Mouse (Mus musculus) C2C12 (cell line): Measurements from ENCODE around the gene Phlda3.

Source experiments
- CEBPB ChIP-seq: IDR thresholded peaks from one replicate; pipeline ENCODE4 v1.6.1; 2011; ENCODE audit warnings: low read depth, mild to moderate bottlenecking, control low read depth, moderate library complexity
- CTCF ChIP-seq: IDR thresholded peaks from one replicate; pipeline ENCODE4 v1.5.1; 2011; ENCODE audit not compliant: control insufficient read depth, insufficient read depth, insufficient read length
- MAX ChIP-seq: IDR thresholded peaks from one replicate; pipeline ENCODE4 v1.6.1; 2011; ENCODE audit warnings: mild to moderate bottlenecking, control low read depth
- MYOD1 ChIP-seq: IDR thresholded peaks from one replicate; pipeline ENCODE4 v1.6.1; 2011; ENCODE audit warnings: low read depth; ENCODE audit not compliant: control insufficient read depth, insufficient read length
- MYOG ChIP-seq: IDR thresholded peaks from one replicate; pipeline ENCODE4 v1.6.1; 2011; ENCODE audit not compliant: control insufficient read depth, insufficient read length; ENCODE audit errors: extremely low read depth
- USF1 ChIP-seq: IDR thresholded peaks from one replicate; pipeline ENCODE4 v1.6.1; 2011; ENCODE audit warnings: low read depth, mild to moderate bottlenecking, control low read depth, moderate library complexity

DNA sequence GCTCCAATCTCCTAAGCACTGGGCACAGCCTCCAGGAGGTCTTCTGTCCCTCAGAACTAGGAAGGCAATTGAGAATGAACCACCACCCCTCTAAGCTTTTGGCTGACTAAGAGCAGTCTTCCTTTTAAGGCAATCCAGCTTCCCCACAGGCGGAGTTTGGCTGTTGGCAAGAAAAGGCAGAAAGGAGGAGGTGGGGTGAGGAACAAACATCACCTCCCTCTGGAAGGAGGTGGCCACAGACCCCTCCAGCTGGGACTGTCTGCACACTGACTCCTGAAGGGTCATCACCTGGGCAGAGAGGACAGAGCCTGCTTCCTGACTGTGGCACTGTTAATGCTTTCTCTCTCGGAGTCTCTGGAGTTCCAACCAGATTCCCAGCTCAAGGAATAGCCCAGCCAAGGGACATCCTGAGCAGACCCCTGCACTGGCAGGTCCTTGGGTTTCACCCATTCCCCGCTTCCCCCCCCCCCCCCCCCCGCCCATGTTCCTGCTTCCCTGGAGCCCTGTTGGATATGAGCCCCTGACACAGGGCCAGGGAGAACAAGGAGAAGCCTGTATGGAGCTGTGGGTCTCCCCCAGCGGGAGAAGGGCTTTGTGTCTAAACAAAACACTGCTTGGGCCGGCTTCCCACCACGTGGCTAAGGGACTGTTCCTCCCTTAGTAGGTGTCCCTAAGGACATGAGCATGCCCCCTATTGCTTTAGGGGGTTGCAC, 31.5 kb upstream of the Phlda3 start:
- TF ChIP-seq CTCF (no peak), MYOG (no peak), USF1 (no peak), MYOD1 (no peak), MAX (no peak), CEBPB (no peak)
